Mouse (Mus musculus) forelimb bud, embryonic 11.5 days (tissue): ENCODE results near the gene Bicra.
A peak's percentile ranks its signal among the peaks of the same experiment; 100 is the strongest.

Experiments
- DNase-seq: peaks from one replicate; pipeline ENCODE4 v3.0.0-alpha.2; 2012; ENCODE audit warnings: low read depth, low spot score

The Bicra gene

GRCm38 (mm10) chr7:15945721-15946536 lies 101.8 kb downstream of the Bicra start, which contains the start of gene Nop53:
Gene Nop53, minus strand, starts transcription at chr7:15946074.
- peak; percentile 98 for DNase-seq

- no peak for DNase-seq
Measured at GRCm38 (mm10) chr7:15945211-15945610, 102.5 kb downstream of the Bicra start.

- DNase-seq = no peak
Measured at GRCm38 (mm10) chr7:15944311-15944710, 103.4 kb downstream of the Bicra start.

GRCm38 (mm10) chr7:15938621-15939020 lies 109.1 kb downstream of the Bicra start:
- DNase-seq = no peak

GRCm38 (mm10) chr7:15937491-15937890 lies 110.2 kb downstream of the Bicra start:
- DNase-seq = no peak

- no peak for DNase-seq
Measured at GRCm38 (mm10) chr7:15933437-15934359, 114.0 kb downstream of the Bicra start.

- DNase-seq = no peak
Measured at GRCm38 (mm10) chr7:15931635-15932034, 116.1 kb downstream of the Bicra start.

GRCm38 (mm10) chr7:15930543-15930942 lies 117.2 kb downstream of the Bicra start:
- no peak for DNase-seq

GRCm38 (mm10) chr7:15929910-15930309 lies 117.8 kb downstream of the Bicra start:
- DNase-seq = peak; percentile 47

GRCm38 (mm10) chr7:15922220-15922773 lies 125.4 kb downstream of the Bicra start, which contains the start of gene Selenow:
Gene Selenow, minus strand, starts transcription at chr7:15922402.
- peak; percentile 94 for DNase-seq

- peak; percentile 68 for DNase-seq
Measured at GRCm38 (mm10) chr7:15921796-15922195, 125.9 kb downstream of the Bicra start.
